Mouse (Mus musculus): ENCODE measurements around the gene Col26a1. TPM values are rescaled to one million over a fixed set of nuclear protein-coding genes. Genes with fewer than 3 reads are reported as not detected.

Gene Col26a1
- total RNA-seq, 2 experiments from 2014 or later = 0.31 to 0.75 TPM

DNA sequence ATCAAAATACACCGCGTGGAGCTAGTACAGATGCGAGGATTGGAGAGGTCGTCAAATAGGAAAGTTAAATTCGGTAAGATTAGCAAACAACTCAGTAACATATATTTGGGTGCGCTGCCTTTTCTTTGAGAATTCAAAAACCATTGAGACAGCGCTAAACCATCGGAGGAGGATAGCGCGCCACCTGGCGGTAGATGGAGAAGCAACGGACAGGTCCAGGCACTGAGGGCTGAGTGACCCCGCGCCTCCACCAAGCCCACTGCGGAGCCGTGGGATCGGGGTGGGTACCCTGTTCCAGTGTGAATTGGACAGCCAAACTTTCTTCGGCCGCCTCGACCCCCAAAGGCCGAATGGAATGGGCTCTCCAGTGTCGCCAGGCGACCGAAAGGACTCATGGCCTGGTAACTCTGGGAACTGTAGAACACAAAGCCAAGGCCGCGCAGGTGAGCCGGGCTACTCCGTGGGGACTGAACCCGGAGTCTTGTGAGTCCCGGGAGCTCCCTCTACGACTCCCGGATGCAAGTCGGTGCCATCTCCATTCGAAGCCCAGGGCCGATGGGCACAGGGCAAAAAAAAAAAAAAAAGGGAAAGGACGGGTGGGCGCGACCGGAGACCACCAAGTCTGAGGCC is 1.5 kb downstream of the Col26a1 start:
- DNase-seq (ENCODE audit: low spot score) = peak; percentile 71

DNA sequence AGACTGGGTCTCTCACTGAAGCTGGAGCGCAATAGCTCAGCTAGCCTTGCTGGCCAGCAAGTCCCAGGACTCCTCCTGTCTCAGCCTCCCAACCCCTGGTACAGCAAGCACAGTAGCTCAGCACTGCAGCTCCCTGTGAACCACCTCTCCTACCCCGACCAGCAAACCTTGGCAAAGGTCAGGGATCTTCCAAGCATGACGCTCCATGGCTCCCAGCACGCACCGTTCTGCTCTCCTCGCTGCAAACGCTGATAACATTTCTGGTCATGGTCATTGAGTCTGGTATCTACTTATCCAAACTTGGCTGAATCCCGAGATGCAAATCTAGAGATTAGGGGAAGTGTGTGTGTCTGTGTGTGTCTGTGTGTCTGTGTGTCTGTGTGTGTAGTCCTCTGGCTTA is 2.9 kb downstream of the Col26a1 start:
- no peak for DNase-seq (ENCODE audit: low spot score)

DNA sequence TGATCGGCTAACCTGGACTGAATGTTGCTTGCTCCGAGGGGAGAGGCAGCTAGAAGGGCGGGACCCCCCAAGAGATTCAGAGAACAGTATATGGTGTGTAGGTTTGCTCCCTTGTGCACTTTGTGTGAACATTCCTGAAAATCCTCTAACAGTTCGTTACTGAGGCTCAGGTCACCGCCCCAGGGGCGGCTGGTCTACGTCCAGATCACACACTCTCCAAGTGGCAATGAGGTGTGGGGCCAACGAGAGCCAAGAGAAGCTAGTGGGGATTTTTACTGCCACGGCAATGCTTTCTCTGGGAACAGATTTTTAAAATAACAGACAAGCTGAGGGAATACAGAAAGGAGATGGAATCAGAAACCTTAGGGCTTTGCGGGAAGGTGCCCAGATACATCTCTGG is 8.7 kb downstream of the Col26a1 start:
- DNase-seq (ENCODE audit: low spot score) = no peak

DNA sequence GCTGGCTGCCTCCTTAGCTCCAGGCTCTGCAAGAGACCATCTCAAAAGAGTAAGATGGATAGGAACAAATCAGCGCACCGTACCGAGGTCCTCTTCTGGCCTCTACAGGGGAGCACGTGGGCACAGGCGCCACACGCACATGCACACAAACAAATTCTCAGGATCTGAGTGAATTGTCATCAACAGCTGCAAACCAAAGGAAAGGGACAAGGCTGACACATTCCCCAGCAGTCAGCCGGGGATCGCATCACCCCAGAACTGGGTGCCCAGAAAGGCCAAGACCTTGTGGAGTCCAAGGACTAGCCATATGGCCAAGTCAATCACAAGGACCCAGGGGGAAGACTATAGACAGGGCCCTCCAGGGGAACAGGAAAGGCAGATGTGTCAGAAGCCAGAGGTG is 10.6 kb downstream of the Col26a1 start:
- peak; percentile 24 for DNase-seq (ENCODE audit: low spot score)

DNA sequence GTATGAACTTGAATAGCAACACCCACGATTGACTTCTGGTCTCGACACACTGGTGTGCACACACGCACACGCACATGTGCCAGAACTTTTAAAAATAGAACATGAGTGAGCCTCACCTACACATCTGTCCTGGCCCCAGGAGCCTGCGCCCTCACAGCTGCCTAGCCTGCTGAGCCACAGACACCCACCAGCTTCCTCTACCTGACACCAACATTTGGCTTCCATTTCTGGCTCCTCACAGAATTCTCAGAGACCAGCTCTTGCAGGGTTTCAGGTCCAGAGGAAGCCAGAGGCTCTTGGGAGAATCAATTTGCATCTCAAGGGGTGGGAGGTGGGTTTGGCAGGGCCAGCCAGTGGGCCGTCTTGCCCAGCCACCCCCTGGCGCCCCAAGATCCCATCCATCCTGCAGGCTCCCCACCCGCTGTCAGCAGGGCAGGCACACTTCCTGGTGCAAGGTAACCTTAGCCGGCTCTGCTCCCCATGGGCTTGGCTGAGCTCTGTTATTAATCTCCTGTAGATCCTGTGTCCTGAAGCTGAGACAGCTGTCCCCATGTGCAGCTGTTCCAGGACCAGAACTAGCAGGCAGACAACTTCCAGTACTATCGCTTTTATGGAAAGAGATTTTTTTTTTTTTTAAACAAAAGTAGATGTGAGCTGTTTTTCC is 13.4 kb downstream of the Col26a1 start:
- DNase-seq (ENCODE audit: low spot score) = peak; percentile 61

DNA sequence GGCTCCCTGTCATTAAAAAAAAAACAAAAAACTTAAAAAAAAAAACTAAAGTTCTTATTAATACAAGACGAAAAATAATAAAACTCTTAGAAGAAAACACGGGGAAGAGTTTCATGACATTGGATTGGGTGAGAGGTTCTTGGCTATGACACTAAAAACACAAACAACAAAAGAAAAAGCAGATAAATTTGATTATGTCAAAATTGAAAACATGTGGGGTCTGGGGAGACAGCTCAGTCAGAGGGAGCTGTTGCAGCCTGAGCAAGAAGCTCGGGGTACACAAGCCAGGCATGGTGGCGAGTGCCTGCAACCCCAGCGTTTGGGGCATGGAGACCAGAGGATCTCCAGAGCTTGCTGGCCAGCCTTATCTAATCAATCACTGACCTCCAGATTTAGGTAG is 15.3 kb downstream of the Col26a1 start:
- DNase-seq (ENCODE audit: low spot score) = no peak

DNA sequence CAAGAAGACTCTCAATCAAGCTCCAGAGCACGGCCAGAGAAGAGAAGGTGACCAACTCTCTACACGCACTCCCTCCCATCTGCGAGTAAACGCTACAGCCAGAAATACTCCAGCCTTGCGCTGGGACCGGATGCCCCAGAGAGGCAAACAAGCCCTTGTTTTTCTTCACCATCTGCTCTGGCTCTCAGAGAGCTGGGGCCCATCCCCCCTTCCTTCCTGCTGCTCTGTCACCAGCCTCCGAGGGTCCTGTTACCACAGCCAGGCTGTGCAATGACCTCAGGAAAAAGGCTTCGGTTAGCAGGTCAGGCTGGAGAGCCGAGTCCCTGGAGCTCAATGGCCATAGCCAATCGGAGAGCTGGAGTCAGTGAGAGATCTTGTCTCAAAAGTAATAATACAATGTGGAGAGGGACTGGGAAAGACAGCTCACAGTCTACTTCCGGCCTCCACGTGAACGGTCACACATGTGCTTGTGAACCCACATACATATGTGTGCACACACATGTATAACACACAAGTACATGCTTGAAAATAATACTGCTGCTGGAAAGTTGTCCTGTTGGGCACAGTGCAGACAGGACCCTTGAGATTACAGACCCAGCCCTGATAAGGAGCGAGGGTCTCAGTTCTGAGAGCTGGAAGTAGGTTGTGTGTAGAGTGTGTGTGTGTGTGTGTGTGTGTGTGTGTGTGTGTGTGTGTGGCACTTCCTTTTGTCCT is 18.9 kb downstream of the Col26a1 start:
- peak; percentile 6 for DNase-seq (ENCODE audit: low spot score)

DNA sequence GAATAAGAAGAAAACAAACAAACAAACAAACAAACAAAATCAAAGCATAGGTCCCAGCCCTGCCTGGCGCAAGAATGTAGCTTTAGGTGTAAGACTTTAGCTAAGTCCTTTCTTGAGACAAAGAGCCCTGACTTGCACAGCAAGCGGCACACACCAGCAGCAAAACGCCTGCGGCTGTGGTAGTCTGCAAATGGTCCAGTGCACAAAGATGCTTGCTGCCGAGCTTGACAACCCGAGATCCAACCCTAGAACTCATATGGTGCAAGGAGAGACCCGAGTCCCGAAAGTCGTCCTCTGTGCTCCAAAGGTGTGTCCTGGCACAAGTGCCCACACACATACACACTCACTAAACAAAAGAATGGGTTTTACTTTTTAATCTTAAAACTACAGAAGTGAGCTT is 19.7 kb downstream of the Col26a1 start:
- no peak for DNase-seq (ENCODE audit: low spot score)

DNA sequence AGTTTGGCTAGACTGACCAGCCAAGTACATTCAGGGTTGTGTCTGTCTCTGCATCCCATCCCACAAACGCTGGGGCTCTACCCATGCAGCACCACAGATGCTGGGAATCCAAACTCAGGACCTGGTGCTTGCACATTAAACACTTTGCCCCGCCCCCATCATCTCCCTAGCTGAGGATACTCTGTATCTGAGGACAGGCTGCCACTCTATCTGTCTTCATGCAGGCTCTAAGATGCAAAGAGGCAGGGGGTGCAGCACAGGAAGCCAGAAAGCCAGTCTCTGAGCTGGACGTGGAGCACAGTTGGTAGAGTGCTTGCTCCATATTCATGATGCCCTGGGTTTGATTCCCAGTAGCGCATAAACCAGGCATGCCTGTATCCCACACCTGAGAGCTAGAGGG is 20.2 kb downstream of the Col26a1 start:
- no peak for DNase-seq (ENCODE audit: low spot score)

DNA sequence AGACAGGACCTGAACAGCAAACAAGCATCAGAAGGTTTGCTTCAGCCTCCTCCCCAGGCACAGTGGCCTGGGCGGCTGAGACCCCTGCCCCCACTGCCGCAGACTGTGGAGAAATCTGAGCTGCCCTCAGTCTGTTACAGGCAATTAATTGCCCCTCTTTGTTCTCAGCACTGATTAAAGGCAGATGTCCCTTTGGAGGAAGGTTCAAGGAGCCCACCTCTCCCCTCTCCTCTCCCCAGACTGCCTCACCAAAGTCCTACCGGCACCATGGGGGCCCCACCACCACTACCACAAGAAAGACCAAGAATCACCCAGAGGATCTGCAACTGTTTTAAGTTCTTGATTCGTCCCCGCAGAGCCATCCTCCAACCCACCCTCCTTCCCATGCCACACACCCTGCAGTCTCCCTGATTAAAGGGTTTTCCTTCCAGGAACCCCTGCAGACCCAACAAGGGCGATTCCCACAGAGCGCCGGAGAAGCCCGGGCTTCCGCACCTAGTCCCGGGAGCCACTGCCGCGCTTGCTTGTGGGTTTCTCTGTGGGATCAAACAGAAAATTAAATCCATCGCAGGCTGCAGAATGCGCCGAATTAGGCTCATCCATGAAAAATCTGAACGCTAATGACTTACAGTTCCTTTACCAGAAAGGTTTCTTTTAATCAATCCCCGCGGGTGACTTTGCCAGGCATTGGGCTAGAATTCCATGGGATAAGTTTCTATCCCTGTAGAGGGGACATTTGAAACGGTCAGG is 21.6 kb downstream of the Col26a1 start:
- DNase-seq (ENCODE audit: low spot score) = no peak

DNA sequence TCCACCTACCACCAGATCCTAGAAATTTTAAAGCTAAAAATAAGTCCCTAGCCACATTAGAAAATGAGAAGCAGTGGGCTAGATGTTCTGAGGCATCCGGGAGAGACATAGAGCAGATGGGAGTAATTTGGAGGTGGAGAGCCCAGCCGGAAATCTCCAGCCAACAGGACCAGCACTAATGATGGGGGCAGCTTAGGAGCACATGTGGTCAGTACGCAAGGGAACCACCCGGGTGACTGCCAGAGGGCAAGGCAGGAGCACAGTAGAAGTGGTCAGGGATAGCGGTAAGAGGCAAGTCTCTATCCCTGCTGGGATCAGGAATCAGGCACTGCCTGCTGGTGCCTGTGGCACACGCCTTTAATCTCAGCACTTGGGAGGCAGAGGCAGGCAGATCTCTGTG is 32.3 kb downstream of the Col26a1 start:
- DNase-seq (ENCODE audit: low spot score) = no peak

DNA sequence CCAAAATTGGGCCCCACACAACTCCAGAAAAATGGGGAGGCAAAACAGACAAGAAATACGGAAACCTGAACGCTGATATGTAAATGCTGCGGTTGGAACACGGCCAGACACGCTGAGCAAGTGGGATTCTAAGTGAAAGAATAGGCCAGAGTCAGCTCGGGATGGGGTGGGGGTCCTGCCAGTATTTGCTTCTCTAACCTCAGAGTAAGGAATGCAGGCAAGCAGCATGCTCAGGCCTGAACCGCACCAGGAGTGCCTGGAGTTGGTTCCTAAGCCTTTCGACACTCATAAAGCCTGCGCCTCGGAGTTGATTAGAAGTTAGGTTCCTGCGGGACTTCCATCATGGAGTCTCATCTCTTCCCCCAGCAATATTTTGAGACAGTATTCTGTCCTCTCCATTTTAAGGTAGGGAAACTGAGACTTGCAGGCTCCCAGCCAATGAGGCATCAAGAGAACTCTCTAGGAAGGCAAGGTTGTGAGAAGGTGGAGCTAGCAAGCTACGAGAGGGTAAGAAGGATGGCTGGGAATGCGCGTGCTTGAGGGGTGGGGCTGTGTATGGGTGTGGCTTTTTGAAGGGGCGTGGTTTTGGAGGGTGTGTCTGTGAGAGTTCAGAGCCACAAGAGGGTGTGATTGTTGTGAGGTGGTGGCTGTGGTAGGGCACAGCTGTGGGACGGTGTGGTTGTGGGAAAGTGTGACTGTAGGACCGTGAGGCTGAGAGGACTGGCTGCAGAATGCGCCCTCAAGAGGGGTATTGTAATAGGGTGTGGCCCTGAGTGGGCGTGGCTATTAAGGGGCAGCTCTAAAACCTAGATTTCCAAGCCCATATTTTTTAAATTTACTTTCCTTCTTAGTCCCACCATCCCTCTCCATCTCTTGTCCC is 36.4 kb downstream of the Col26a1 start:
- DNase-seq (ENCODE audit: low spot score) = no peak

DNA sequence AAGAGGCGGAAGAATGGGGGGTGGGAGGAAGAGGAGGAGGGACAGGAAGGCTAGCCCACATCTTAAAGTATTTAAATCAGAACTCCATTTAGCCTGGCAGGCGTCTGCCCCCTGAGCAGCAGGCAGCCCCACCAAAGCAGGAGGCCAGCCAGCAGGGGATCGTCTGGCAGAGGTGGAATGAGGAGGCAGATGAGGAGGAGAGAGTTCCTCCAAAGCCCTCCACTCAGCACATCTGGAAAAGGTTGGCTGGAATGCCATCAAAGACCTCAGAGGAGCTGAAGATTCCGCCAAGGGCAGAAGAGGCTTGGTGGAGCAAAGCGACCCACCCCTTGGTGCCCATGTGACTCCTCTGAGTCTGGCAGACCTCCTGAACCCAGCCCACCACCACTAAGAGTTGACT is 39.1 kb downstream of the Col26a1 start:
- DNase-seq (ENCODE audit: low spot score) = no peak

DNA sequence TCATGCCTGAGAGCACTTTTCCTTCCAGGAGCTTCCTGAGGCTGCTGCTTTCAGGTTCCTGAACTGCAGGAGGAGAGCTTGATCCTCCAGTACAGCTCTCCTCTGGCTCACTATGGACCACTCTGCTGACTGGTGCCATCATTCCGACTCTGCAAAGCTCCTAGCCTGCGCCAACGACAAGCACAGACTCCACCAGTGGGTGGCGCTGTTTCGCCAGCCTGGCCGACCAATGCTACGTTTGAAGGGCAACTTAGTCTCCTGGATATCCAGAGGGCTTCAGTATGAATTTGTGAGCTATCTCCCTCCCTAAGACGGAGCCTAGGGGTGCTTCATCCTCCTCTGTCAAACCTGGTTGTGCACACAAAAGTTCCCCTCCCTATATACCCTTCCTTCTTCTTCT is 43.0 kb downstream of the Col26a1 start:
- DNase-seq (ENCODE audit: low spot score) = peak; percentile 47

DNA sequence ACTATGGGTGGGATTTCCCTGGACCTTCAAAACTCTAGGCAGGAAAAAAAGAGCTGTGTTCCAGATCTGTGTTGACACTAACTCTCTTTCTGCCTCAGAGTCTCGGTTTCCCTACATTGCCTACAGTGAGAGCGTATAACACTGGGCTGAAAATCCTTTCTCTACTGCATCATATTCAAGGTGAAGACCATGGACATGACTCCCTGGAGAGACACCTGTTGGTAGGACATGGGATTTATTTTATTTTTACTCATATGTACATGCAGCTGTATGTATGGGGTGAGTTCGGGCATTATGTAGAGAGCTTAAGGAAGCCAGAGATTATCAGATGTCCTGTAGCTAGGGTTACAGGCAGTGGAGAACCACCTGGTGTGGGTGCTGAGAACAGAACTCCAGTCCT is 50.0 kb downstream of the Col26a1 start:
- no peak for DNase-seq (ENCODE audit: low spot score)

DNA sequence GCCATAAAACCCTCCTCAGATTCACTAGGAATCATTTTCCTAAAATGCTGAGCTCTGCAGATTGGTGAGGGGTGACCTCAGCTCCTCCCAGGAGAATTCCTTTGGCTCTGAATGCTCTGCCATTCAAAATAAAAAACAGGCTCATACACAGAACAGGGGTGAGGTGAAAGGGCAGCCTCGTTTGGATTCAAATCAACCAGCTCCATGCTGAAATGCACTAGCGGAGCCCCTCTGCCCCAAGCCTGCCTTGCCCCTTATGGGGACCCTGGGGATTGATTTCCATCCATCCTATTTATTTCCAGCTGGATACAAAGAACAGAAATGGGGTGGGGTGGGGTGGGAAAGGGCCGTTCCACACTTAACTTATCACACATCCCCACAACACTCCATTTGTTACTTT is 52.9 kb downstream of the Col26a1 start:
- no peak for DNase-seq (ENCODE audit: low spot score)

DNA sequence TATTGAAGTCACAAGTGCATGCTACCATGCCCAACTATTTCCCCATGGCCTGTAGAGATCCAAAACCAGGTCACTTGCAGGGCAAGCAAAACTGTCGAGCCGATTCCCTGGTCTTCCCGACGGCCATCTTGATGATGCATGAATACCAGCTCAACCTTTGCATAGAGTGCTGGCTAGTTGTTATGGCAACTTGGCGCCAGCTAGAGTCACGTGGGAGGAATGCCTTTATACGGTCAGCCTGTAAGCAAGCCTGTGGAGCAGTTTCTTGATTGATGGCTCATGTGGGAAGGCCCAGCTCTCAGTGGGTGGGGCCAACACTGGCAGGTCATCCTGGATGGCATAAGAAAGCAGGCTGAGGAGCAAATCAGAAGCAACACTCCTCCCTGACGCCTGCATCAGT is 61.0 kb downstream of the Col26a1 start:
- DNase-seq (ENCODE audit: low spot score) = no peak

DNA sequence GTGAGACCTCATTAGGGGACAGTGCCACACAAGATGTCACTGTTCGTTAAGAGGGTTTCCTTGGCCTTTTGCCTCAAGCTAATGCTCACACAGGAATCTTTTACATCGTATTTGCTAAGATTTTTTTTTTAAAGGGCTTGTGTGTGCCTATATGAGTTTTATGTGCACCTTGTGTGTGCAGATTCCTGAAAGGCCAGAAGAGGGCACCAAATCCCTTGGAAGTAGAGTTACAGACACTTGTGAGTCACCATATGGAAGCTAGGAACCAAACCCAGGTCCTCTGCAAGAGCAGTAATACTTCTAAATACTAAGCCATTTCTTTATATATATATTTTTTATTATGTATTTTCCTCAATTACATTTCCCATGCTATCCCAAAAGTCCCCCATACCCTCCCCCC is 62.1 kb downstream of the Col26a1 start:
- DNase-seq (ENCODE audit: low spot score) = no peak

DNA sequence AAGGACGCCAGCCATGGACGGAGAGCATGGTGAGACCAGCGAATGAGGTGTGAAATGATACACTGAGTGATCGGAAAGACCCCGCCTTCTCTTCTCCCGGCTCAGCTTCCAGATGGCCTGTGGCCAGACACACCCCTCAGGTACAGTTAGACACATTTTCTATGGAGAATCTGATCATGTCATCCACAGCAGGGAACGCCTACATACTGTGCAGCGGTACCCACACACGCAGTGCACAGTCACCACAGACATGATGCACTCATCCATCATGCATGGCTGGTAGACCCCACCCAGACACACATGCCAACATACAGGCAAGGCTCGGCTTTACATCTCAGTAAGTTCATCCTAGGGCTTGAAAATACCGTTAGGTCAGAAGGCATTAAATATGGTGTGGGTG is 63.3 kb downstream of the Col26a1 start:
- DNase-seq (ENCODE audit: low spot score) = no peak

DNA sequence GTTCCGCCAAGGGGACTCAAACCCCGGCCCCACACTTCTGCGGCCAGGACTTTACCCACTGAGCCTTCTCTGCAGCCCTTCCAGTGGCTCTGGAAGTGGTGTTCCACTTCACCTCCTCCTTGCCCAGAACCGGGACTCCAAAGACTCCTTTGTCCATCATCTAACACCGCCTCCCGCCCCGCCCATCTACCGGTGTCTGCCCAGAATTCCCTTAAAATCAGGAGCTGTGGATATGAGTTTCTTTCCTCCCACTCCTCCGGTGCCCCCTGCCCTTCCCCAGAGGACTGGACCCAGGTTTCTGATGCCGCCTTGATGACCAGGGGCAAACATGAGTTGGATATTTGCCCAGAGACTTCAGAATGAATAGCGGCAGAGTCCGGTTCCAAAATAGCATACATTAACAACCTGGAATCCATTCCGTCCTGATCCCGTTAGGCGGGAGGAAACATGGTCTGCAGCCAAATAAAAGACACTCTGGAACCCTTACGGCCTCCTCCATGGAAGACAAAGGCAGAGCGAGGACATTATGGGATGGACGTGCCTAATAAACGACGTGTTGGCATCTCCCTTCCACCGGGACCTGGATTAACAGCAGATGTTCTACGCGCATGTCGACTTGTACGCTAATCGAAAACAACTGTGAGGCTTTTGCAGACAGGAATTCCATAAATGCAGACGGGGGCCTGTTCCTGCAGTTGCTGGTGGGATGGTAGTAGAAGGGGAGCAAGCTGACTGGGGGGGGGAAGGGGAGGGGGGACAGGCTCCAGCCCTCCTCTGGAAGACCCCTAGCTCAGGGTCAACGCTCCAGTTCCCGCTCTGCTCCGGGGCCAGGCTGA is 72.3 kb downstream of the Col26a1 start:
- no peak for DNase-seq (ENCODE audit: low spot score)
